Mouse (Mus musculus): ENCODE measurements around the gene Arhgef33. TPM values are rescaled to one million over a fixed set of nuclear protein-coding genes. Genes with fewer than 3 reads are reported as not detected.

Gene Arhgef33
- polyA plus RNA-seq, 1 experiment from 2014 or later = 2.4 TPM

DNA sequence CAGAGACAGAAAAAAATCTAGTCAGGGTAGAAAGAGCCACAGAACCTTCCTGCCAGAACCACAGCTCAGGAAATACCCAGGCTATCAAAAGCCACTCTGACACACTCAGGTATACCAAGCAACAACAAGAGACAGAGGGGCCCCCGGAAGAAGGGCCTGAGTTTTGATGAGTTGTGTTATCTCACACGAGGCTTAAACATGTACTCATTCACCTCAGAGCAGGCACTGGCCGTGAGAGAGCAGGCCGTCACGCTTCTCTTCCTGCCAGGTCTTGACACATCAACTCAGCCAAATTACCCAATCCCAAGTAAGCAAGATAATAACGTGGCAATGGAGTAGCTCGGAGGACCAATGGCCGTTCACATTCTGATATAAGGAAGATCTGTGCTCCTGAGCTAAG lies 16.5 kb downstream of the Arhgef33 start:
- WGBS = 82% methylated on average over 8 of the region's 8 CpGs

GRCm38 (mm10) chr17:80324521-80324920 lies 17.3 kb downstream of the Arhgef33 start:
- no peak overlapping the region for H3K4me3 ChIP-seq (replicated peaks; ENCODE audit: low read depth, low read length)
- no peaks in the 10 kb centered on the region for H3K27me3 ChIP-seq (ENCODE audit: control insufficient read depth, insufficient read depth, low read length)
- no peak for DNase-seq
- no peak for ATAC-seq (ENCODE audit: low FRiP score, low TSS enrichment)
- no peak overlapping the region for H3K9ac ChIP-seq (replicated peaks; ENCODE audit: low read length)
- no peaks in the 10 kb centered on the region for H3K36me3 ChIP-seq (ENCODE audit: control insufficient read depth, insufficient read depth, low read length)
- WGBS = 83% methylated on average over 7 of the region's 7 CpGs
- H3K27ac ChIP-seq (replicated peaks; ENCODE audit: low read depth, low read length) = no peak overlapping the region
- no peaks in the 10 kb centered on the region for H3K9me3 ChIP-seq (ENCODE audit: control insufficient read depth, low read length)
- no peak overlapping the region for H3K4me2 ChIP-seq (ENCODE audit: low read length)
- no peaks in the 10 kb centered on the region for H3K4me1 ChIP-seq (ENCODE audit: control insufficient read depth, insufficient read depth, low read length)

More for the DNA sequence above, 16.5 kb downstream of the Arhgef33 start:
- Histone ChIP-seq H3K27me3 (ENCODE audit: control insufficient read depth, insufficient read depth, low read length) (no peaks in the 10 kb centered on the region), H3K4me3 (replicated peaks; ENCODE audit: low read depth, low read length) (no peak overlapping the region), H3K9ac (replicated peaks; ENCODE audit: low read length) (no peak overlapping the region), H3K9me3 (ENCODE audit: control insufficient read depth, low read length) (no peaks in the 10 kb centered on the region), H3K4me2 (ENCODE audit: low read length) (no peak overlapping the region), H3K4me1 (ENCODE audit: control insufficient read depth, insufficient read depth, low read length) (no peaks in the 10 kb centered on the region), H3K27ac (replicated peaks; ENCODE audit: low read depth, low read length) (no peak overlapping the region), H3K36me3 (ENCODE audit: control insufficient read depth, insufficient read depth, low read length) (no peaks in the 10 kb centered on the region)
- ATAC-seq (ENCODE audit: low FRiP score, low TSS enrichment) (no peak), DNase-seq (no peak)

- Histone ChIP-seq H3K9ac (replicated peaks; ENCODE audit: low read length) (no peak overlapping the region), H3K4me1 (ENCODE audit: control insufficient read depth, insufficient read depth, low read length) (no peaks in the 10 kb centered on the region), H3K27me3 (ENCODE audit: control insufficient read depth, insufficient read depth, low read length) (no peaks in the 10 kb centered on the region), H3K36me3 (ENCODE audit: control insufficient read depth, insufficient read depth, low read length) (no peaks in the 10 kb centered on the region), H3K9me3 (ENCODE audit: control insufficient read depth, low read length) (no peaks in the 10 kb centered on the region), H3K4me3 (replicated peaks; ENCODE audit: low read depth, low read length) (no peak overlapping the region), H3K27ac (replicated peaks; ENCODE audit: low read depth, low read length) (no peak overlapping the region), H3K4me2 (ENCODE audit: low read length) (no peak overlapping the region)
- WGBS = 93% methylated on average over 5 of the region's 5 CpGs
- ATAC-seq (ENCODE audit: low FRiP score, low TSS enrichment) (no peak), DNase-seq (no peak)
These were observed 18.2 kb downstream of the Arhgef33 start for GRCm38 (mm10) chr17:80325456-80325855.

DNA sequence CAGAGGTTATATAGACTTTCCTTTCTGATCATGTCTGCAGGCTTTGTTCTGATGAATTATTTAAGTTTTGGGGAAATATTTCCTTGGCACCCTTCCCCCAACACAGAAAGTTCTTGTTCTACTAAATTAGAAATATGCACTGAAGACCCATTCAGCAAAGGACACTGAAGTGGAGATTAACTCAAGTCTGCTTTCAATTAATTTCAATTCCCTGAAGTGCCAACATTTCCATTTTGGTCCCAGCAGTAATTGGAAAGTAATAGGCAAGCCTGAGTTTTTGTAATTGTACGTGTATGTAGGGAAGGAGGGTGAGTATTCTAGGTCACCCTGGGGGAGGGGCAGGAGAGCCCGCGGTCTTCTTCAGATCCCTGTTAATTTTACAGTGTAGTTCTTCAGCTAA lies 19.2 kb downstream of the Arhgef33 start:
- no peak overlapping the region for H3K4me3 ChIP-seq (replicated peaks; ENCODE audit: low read depth, low read length)
- H3K9ac ChIP-seq (replicated peaks; ENCODE audit: low read length) = no peak overlapping the region
- H3K4me1 ChIP-seq (ENCODE audit: control insufficient read depth, insufficient read depth, low read length) = no peaks in the 10 kb centered on the region
- DNase-seq (peak; percentile 29), ATAC-seq (ENCODE audit: low FRiP score, low TSS enrichment) (no peak)
- no peaks in the 10 kb centered on the region for H3K27me3 ChIP-seq (ENCODE audit: control insufficient read depth, insufficient read depth, low read length)
- H3K27ac ChIP-seq (replicated peaks; ENCODE audit: low read depth, low read length) = no peak overlapping the region
- H3K36me3 ChIP-seq (ENCODE audit: control insufficient read depth, insufficient read depth, low read length) = no peaks in the 10 kb centered on the region
- H3K4me2 ChIP-seq (ENCODE audit: low read length) = no peak overlapping the region
- 69% methylated on average over 3 of the region's 3 CpGs for WGBS
- no peaks in the 10 kb centered on the region for H3K9me3 ChIP-seq (ENCODE audit: control insufficient read depth, low read length)

DNA sequence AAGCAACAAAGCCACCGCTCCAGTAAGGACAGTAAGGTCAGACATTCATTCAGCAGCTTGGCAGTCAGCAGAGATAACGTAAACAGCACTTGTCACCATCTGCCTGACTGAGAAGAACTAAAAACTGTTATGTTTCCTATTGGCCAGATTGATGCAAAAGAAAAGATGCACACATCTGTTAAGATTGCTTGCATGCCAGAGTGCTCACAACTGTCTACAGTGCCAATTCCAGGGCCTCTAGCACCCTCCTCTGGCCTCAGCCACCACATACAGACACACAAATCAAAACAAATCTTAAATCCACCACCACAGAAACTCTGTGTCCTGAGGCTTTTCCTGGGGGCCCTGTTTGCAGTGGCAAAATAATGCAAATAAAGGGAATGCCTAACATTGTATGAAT lies 25.2 kb downstream of the Arhgef33 start:
- Histone ChIP-seq H3K9me3 (ENCODE audit: control insufficient read depth, low read length) (no peaks in the 10 kb centered on the region), H3K36me3 (ENCODE audit: control insufficient read depth, insufficient read depth, low read length) (no peaks in the 10 kb centered on the region), H3K4me1 (ENCODE audit: control insufficient read depth, insufficient read depth, low read length) (no peaks in the 10 kb centered on the region), H3K4me3 (replicated peaks; ENCODE audit: low read depth, low read length) (no peak overlapping the region), H3K4me2 (ENCODE audit: low read length) (no peak overlapping the region), H3K27ac (replicated peaks; ENCODE audit: low read depth, low read length) (no peak overlapping the region), H3K9ac (replicated peaks; ENCODE audit: low read length) (no peak overlapping the region), H3K27me3 (ENCODE audit: control insufficient read depth, insufficient read depth, low read length) (no peaks in the 10 kb centered on the region)
- WGBS = 88% methylated on average over 2 of the region's 2 CpGs
- no peak for ATAC-seq (ENCODE audit: low FRiP score, low TSS enrichment)
- DNase-seq = peak; percentile 45

- no peak overlapping the region for H3K4me2 ChIP-seq (ENCODE audit: low read length)
- H3K27ac ChIP-seq (replicated peaks; ENCODE audit: low read depth, low read length) = no peak overlapping the region
- H3K4me1 ChIP-seq (ENCODE audit: control insufficient read depth, insufficient read depth, low read length) = no peaks in the 10 kb centered on the region
- H3K27me3 ChIP-seq (ENCODE audit: control insufficient read depth, insufficient read depth, low read length) = no peaks in the 10 kb centered on the region
- H3K9me3 ChIP-seq (ENCODE audit: control insufficient read depth, low read length) = no peaks in the 10 kb centered on the region
- DNase-seq (peak; percentile 24), ATAC-seq (ENCODE audit: low FRiP score, low TSS enrichment) (no peak)
- no peak overlapping the region for H3K9ac ChIP-seq (replicated peaks; ENCODE audit: low read length)
- H3K4me3 ChIP-seq (replicated peaks; ENCODE audit: low read depth, low read length) = no peak overlapping the region
- 88% methylated on average over 4 of the region's 4 CpGs for WGBS
- H3K36me3 ChIP-seq (ENCODE audit: control insufficient read depth, insufficient read depth, low read length) = no peaks in the 10 kb centered on the region
These were observed 38.1 kb downstream of the Arhgef33 start for GRCm38 (mm10) chr17:80345277-80345676.

- WGBS = 16% methylated on average over 11 of the region's 11 CpGs
- no peak for ATAC-seq (ENCODE audit: low FRiP score, low TSS enrichment)
- DNase-seq = no peak
These were observed 39.5 kb downstream of the Arhgef33 start for GRCm38 (mm10) chr17:80346591-80347125.

DNA sequence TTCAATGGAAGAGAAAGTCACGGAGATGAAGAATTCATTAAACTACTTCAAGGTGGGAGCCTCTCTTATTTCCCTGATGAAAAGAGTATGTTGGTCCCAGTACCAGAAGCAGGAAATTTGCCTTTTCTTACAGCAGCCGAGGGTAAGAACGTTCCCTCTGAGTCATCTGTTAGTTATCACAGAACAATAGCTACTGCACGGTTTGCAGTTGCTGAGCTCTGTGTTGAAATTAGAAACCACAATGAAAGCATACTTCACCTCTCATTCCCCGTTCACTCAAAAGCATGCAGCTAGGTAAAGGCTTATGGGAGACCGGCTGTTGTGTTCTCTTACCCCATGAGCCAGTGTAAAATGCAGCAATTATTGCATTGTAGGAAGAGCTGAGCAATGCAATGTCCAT lies 40.0 kb downstream of the Arhgef33 start:
- DNase-seq = no peak
- no peaks in the 10 kb centered on the region for H3K36me3 ChIP-seq (ENCODE audit: control insufficient read depth, insufficient read depth, low read length)
- H3K4me3 ChIP-seq (replicated peaks; ENCODE audit: low read depth, low read length) = no peak overlapping the region
- no peak overlapping the region for H3K4me2 ChIP-seq (ENCODE audit: low read length)
- no peak overlapping the region for H3K9ac ChIP-seq (replicated peaks; ENCODE audit: low read length)
- no peak overlapping the region for H3K27ac ChIP-seq (replicated peaks; ENCODE audit: low read depth, low read length)
- no peaks in the 10 kb centered on the region for H3K4me1 ChIP-seq (ENCODE audit: control insufficient read depth, insufficient read depth, low read length)
- no peaks in the 10 kb centered on the region for H3K9me3 ChIP-seq (ENCODE audit: control insufficient read depth, low read length)
- no peaks in the 10 kb centered on the region for H3K27me3 ChIP-seq (ENCODE audit: control insufficient read depth, insufficient read depth, low read length)
- 40% methylated on average over 6 of the region's 6 CpGs for WGBS
- ATAC-seq (ENCODE audit: low FRiP score, low TSS enrichment) = no peak

More at GRCm38 (mm10) chr17:80346591-80347125, 39.5 kb downstream of the Arhgef33 start:
- no peak overlapping the region for H3K9ac ChIP-seq (replicated peaks; ENCODE audit: low read length)
- no peaks in the 10 kb centered on the region for H3K9me3 ChIP-seq (ENCODE audit: control insufficient read depth, low read length)
- H3K4me2 ChIP-seq (ENCODE audit: low read length) = no peak overlapping the region
- H3K27ac ChIP-seq (replicated peaks; ENCODE audit: low read depth, low read length) = no peak overlapping the region
- no peaks in the 10 kb centered on the region for H3K4me1 ChIP-seq (ENCODE audit: control insufficient read depth, insufficient read depth, low read length)
- no peaks in the 10 kb centered on the region for H3K36me3 ChIP-seq (ENCODE audit: control insufficient read depth, insufficient read depth, low read length)
- no peak overlapping the region for H3K4me3 ChIP-seq (replicated peaks; ENCODE audit: low read depth, low read length)
- H3K27me3 ChIP-seq (ENCODE audit: control insufficient read depth, insufficient read depth, low read length) = no peaks in the 10 kb centered on the region

DNA sequence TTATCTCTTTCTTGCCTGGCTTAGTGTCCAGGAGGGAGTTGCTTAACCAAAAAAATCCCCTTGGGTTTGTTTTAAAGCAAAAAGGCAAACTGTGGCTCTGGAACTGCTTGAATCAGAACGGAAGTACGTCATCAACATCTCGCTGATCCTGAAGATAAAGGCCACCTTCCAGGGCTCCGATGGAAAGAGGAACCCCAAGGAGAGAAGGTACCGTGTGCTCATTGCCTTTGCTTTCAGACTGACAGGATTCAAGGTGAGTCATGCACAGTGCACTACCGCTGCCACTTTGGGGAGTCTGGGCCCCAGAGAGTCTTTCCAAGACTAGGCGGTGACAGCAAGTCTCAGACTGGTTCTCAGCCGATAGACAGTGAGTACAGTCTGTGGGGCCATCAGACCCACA lies 53.0 kb downstream of the Arhgef33 start:
- Histone ChIP-seq H3K27ac (replicated peaks; ENCODE audit: low read depth, low read length) (no peak overlapping the region), H3K4me3 (replicated peaks; ENCODE audit: low read depth, low read length) (no peak overlapping the region), H3K9me3 (ENCODE audit: control insufficient read depth, low read length) (no peaks in the 10 kb centered on the region), H3K9ac (replicated peaks; ENCODE audit: low read length) (no peak overlapping the region), H3K4me2 (ENCODE audit: low read length) (no peak overlapping the region), H3K4me1 (ENCODE audit: control insufficient read depth, insufficient read depth, low read length) (no peaks in the 10 kb centered on the region), H3K27me3 (ENCODE audit: control insufficient read depth, insufficient read depth, low read length) (no peaks in the 10 kb centered on the region), H3K36me3 (ENCODE audit: control insufficient read depth, insufficient read depth, low read length) (no peaks in the 10 kb centered on the region)
- no peak for DNase-seq
- 92% methylated on average over 8 of the region's 8 CpGs for WGBS
- no peak for ATAC-seq (ENCODE audit: low FRiP score, low TSS enrichment)
